ENCODE assay signal across 8 mouse cellular contexts in the genomic region with DNA sequence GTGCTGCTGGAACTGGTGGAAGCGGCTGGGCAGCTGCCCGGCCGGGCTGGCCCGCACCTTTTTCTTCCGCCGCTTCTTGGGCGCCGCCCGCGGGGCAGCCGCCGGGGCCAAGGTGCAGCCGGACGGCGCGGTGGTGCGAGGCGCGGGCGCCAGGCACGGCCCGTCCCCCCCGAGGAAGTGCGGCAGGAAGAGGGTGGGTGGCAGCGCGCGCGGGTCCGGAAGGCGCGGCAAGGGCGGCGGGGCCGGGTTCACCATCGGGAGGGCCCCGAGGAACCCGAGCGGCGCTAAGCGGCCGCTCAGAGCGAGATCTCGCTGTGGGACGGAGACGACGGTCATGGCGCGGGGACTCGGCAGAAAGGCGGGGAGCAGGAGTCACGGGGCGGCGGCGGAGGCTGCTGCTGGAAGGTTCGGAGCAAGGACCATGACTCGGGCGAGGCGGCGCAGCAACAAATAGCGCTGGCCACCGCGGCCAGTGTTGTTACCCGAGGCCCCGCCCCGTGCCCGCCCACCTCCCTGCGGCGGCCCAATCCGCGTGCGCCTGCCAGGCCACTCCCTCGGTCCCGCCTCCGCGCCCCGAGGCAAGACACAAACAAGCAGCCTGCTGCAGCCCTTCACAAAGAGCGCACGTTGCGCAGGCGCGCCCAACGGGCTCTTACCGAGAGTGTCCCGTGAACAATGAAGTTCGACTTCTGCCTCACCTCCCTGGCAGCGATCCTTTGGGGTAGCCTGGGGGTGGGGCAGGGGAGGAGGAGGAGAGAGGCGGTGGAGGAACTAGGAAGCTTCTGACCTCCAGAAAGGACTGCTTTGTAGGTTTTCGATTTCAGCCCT. TPM values are rescaled to one million over a fixed set of nuclear protein-coding genes. Genes with fewer than 3 reads are reported as not detected.
A peak's percentile ranks its signal among the peaks of the same experiment; 100 is the strongest.
DNase-seq lines count a peak whose midpoint lies in the region; ATAC-seq lines count a peak whose summit lies in the region.

No protein-coding gene starts in this region.

- ATAC-seq in hindbrain, embryonic 12.5 days (ENCODE audit: low FRiP score): peak; percentile 93

- no peaks in the 10 kb centered on the region for H3K27me3 ChIP-seq in hindbrain, embryonic 12.5 days

- DNase-seq in MN1 (ENCODE audit: low spot score): peak; percentile 97
- DNase-seq in cerebellum, adult 9-10 months: peak; percentile 98
- peak; percentile 95 to 98 for DNase-seq in frontal cortex, adult 2 months (ENCODE audit: extremely low spot score in 1 of 2, low spot score in 1 of 2)
- DNase-seq in layer of hippocampus, postnatal 14 days (ENCODE audit: low spot score in 2 of 2): peak; percentile 96 to 99
- DNase-seq in lung, postnatal 14 days: peak; percentile 98
- DNase-seq in retina, adult 2 months (ENCODE audit: low read depth, low spot score): peak; percentile 90
- DNase-seq in thymus, postnatal 36 days: peak; percentile 99

- peak overlapping the region; percentile 100 for H3K9ac ChIP-seq in hindbrain, embryonic 12.5 days

- H3K9me3 ChIP-seq in hindbrain, embryonic 12.5 days (replicated peaks): no peaks in the 10 kb centered on the region

- H3K4me2 ChIP-seq in hindbrain, embryonic 12.5 days (replicated peaks): peak overlapping the region; percentile 74

- H3K27ac ChIP-seq in hindbrain, embryonic 12.5 days: peak overlapping the region; percentile 100

- peaks cover 16% of the 10 kb centered on the region for H3K4me1 ChIP-seq in hindbrain, embryonic 12.5 days

- peaks cover 27% of the 10 kb centered on the region for H3K36me3 ChIP-seq in hindbrain, embryonic 12.5 days

- H3K4me3 ChIP-seq in hindbrain, embryonic 12.5 days: peak overlapping the region; percentile 99

- under 1% methylated on average over 69 of the region's 88 CpGs for whole genome bisulfite sequencing in hindbrain, embryonic 12.5 days

RNA-seq across cellular contexts. Expression of a gene that starts 39.5 kb away (rescaled TPM):
- 19.6 and 21.3 TPM in 2 replicates for polyA plus RNA-seq in frontal cortex, adult 2 months (2012; rRNA removed)
- polyA plus RNA-seq in hindbrain, embryonic 12.5 days (2016; fragmentation: Nextera tagmentation; extraction: Ambion mirVana): 23.3 and 25.1 TPM in 2 replicates
- total RNA-seq in layer of hippocampus, postnatal 14 days (2021): 10 to 100 TPM; 29.2 to 33.8 TPM

RNA-seq across cellular contexts. Expression of a gene that starts 41.7 kb away (rescaled TPM):
- 53.9 and 54.9 TPM in 2 replicates for polyA plus RNA-seq in frontal cortex, adult 2 months (2012; rRNA removed)
- polyA plus RNA-seq in hindbrain, embryonic 12.5 days (2016; fragmentation: Nextera tagmentation; extraction: Ambion mirVana): 118 and 124 TPM in 2 replicates
- 100 to 1,000 TPM in 1 of 2 experiments, 10 to 100 TPM in 1; 97.2 to 109 TPM for total RNA-seq in layer of hippocampus, postnatal 14 days (2021)

RNA-seq across cellular contexts. Expression of a gene that starts 58.7 kb away (rescaled TPM):
- 3.9 and 4.5 TPM in 2 replicates for polyA plus RNA-seq in frontal cortex, adult 2 months (2012; rRNA removed)
- polyA plus RNA-seq in hindbrain, embryonic 12.5 days (2016; fragmentation: Nextera tagmentation; extraction: Ambion mirVana): 1.4 and 3.0 TPM in 2 replicates
- total RNA-seq in layer of hippocampus, postnatal 14 days (2021): 10 to 100 TPM; 10.9 to 12.3 TPM

Comparison
In these comparisons a context has a peak if more than half of its experiments do, and no peak if none do; other contexts are left out.
1. Peak in every context shown above with its lines: DNase-seq, ATAC-seq, H3K4me3 ChIP-seq and H3K27ac ChIP-seq.